Mouse (Mus musculus): ENCODE data around the gene Otop2. TPM values are rescaled to one million over a fixed set of nuclear protein-coding genes. Genes with fewer than 3 reads are reported as not detected.

Gene Otop2
- polyA plus RNA-seq, 1 experiment: 0.15 TPM

DNA sequence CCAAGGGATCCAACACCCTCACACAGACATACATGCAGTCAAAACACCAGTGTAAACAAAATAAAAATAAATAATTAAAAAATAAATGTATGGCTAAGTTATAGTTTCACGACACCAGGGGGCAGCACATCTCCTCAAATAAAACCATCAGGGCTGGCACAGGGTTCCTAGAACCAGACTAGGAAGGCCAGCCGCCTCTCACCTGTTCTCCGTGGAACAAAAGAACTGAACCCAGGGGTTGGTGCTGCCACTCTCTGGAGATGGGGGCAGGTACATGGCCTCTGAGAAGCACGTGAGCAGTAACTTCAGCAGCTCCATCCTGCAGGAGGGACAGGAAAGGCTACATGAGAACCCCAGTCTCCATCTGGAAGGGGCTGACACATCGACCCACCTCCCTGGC lies 51.5 kb downstream of the Otop2 start:
- TF ChIP-seq CTCF (IDR thresholded peaks at IDR 0.05; ENCODE audit: borderline replicate concordance, extremely low read depth, insufficient read depth, insufficient read length): peak; percentile 56; the same call in 1 of the 2 replicates
- no peak for TF ChIP-seq POLR2A (IDR thresholded peaks at IDR 0.05; ENCODE audit: borderline replicate concordance, extremely low read depth, insufficient read depth, insufficient read length, poor library complexity, severe bottlenecking)
- DNase-seq (ENCODE audit: low read depth): peak; percentile 92

DNA sequence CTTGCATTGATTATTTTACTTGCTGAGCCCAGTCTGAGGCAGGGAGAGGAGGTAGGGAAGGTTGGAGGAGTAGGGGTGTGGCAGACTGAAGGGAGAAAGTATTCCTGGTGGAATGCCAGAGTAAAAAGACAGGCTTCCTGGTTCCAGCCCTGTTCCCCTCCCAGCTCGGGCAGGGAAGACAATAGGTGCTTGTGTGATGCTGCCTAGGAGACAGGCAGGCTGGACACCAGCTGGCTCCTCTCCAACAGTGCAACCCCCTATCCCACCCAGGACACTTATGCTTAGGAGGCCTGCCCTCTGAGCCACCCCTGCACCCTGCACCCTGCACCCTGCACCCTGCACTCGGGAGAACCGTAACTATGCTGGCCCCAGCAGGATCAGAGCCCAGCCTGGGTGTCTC lies 52.3 kb downstream of the Otop2 start:
- DNase-seq (ENCODE audit: low read depth): peak; percentile 74
- TF ChIP-seq CTCF (IDR thresholded peaks at IDR 0.05; ENCODE audit: borderline replicate concordance, extremely low read depth, insufficient read depth, insufficient read length) (no peak), POLR2A (IDR thresholded peaks at IDR 0.05; ENCODE audit: borderline replicate concordance, extremely low read depth, insufficient read depth, insufficient read length, poor library complexity, severe bottlenecking) (no peak)

- TF ChIP-seq POLR2A (IDR thresholded peaks at IDR 0.05; ENCODE audit: borderline replicate concordance, extremely low read depth, insufficient read depth, insufficient read length, poor library complexity, severe bottlenecking) (no peak), CTCF (IDR thresholded peaks at IDR 0.05; ENCODE audit: borderline replicate concordance, extremely low read depth, insufficient read depth, insufficient read length) (peak; percentile 26; the same call in 1 of the 2 replicates)
- DNase-seq (ENCODE audit: low read depth): no peak
Measured at GRCm38 (mm10) chr11:115359726-115360125, 52.8 kb downstream of the Otop2 start.

DNA sequence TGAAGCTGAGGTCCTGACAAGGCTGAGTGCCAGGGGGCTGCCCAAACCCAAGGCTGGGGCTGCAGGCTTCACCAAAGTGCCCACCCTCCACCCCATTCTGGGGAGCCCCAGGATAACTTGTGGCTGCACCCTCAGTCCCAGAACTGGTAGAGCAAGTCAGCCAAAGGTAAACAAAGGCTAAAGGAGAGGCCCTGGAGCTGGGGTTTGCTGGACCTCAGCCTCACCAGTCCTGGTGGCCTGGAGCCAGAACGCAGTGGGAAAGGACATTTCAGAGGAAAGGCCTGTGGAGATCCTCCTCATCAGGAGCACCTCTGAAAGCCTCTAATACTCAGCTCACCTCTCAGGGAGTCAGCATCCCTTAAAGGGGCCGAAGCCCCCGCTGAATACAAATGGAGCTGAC lies 57.2 kb downstream of the Otop2 start:
- DNase-seq (ENCODE audit: low read depth): no peak
- TF ChIP-seq CTCF (IDR thresholded peaks at IDR 0.05; ENCODE audit: borderline replicate concordance, extremely low read depth, insufficient read depth, insufficient read length): no peak
- no peak for TF ChIP-seq POLR2A (IDR thresholded peaks at IDR 0.05; ENCODE audit: borderline replicate concordance, extremely low read depth, insufficient read depth, insufficient read length, poor library complexity, severe bottlenecking)

DNA sequence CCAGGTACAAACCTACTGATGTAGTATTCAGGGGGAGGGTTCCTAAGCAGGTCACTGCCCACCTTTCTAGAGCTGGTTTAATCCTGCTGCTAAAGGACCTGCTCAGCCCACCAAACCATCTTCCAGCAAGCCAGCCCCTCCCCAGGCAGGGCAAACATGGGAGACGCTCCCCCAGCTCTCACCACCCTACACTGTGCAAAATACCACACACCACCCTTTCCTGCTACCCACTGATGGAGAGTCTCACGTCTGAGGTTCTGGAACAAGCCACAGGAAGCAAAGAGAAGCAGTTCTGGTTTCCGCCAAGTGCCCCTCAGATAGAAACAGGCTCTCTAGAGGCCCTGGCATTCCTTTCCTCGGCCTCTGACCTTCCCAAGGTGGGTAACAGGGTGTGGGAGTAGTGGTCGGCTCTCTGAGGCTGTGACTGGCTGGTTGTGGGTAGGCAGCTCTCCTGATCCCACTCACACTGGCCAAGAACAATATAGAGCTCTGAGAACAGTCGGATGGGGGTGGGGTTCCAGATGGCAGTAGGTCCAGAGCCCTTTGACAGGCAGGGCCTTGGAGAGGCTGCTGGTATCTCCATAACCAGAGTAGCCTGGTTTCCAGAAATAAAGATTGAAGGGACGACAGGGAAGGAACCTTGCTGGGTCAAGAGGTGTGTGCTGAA lies 59.2 kb downstream of the Otop2 start:
- DNase-seq (ENCODE audit: low read depth): no peak
- TF ChIP-seq POLR2A (IDR thresholded peaks at IDR 0.05; ENCODE audit: borderline replicate concordance, extremely low read depth, insufficient read depth, insufficient read length, poor library complexity, severe bottlenecking): no peak
- no peak for TF ChIP-seq CTCF (IDR thresholded peaks at IDR 0.05; ENCODE audit: borderline replicate concordance, extremely low read depth, insufficient read depth, insufficient read length)

DNA sequence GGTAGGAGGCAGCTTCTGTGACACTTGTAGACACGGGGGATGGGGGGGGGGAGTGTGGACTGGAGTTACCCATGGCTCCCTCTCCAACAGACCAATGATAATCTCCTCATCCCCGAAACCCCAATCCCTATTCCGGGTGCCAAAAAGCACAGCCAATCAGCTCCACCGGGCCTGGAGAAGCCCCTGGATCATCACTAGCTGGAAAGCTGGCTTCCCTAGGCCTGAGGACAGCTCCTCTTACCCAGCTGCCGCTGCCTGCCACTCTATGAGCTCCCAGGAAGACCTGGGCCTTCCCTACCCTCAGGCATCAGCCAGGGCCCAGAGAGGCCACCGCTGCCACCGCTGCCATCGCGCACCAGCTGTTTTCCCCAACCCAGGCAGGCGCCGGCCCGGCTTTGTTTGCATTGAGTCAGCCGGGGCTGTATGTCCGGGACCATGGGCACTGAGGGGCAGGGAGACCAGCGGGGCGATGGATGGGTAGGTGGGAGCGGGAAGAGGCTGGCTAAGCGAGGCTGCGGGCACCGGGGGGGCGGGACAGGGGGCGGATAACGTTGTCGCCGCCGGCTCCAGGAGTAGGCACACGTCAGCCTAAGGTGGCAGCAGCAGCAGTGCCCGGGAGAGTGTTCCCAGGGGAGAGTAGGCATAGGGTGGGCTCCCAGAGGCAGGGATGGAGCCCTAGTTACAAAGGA lies 59.9 kb downstream of the Otop2 start:
- peak; percentile 82 for DNase-seq (ENCODE audit: low read depth)
- no peak for TF ChIP-seq POLR2A (IDR thresholded peaks at IDR 0.05; ENCODE audit: borderline replicate concordance, extremely low read depth, insufficient read depth, insufficient read length, poor library complexity, severe bottlenecking)

DNA sequence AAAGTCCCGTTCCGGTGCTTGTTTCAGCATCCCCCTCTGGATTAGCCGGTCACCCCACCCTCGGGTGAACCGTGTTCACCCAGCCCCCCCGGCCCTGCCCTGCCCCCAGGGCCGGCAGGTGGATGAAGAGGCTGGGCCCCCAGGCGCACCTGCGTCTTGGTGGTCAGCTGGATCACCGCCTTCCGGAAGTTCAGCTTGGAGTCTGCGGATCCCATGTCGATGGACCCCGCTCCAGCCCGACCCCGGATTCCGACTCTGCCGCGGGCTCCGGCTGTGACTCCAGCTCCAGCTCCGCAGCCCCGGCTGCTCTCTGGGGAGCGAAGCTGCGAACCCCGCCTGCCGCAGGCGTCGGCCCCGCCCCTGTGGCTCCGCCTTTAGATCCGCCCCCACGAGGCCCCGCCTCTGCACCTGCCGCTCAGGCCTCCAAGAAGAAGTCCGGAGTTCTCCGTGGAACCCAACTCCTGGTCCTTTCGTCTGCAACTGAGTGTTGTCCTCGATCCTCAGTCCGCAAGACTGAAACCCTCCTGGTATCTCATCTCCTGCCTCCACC lies 60.5 kb downstream of the Otop2 start, which contains the start of gene Hid1:
Hid1 (minus strand) TSS at position 362 of the 550 bp plus-strand sequence.
- TF ChIP-seq CTCF (IDR thresholded peaks at IDR 0.05; ENCODE audit: borderline replicate concordance, extremely low read depth, insufficient read depth, insufficient read length): no peak
- TF ChIP-seq POLR2A (IDR thresholded peaks at IDR 0.05; ENCODE audit: borderline replicate concordance, extremely low read depth, insufficient read depth, insufficient read length, poor library complexity, severe bottlenecking): peak; percentile 82
- peak; percentile 93 for DNase-seq (ENCODE audit: low read depth)

DNA sequence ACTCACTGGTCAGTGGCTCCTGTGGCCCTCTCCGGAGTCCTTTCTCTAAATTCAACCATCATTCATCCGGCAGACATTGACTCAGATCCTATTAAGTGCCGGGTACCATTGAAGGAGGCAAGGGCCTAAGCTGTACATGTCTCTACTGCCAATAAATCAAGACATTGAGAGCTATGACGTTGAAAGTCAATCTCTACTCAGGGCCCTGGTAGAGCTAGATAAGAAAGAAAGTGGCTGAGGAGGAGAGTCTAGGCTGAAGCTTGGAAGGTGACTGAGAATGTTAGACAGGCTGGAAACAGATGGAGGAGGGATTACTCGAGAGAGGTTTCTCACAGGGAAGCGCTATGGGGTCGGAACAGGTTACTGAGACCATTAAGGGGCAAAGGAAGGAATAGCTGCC lies 63.4 kb downstream of the Otop2 start:
- TF ChIP-seq POLR2A (IDR thresholded peaks at IDR 0.05; ENCODE audit: borderline replicate concordance, extremely low read depth, insufficient read depth, insufficient read length, poor library complexity, severe bottlenecking): no peak
- TF ChIP-seq CTCF (IDR thresholded peaks at IDR 0.05; ENCODE audit: borderline replicate concordance, extremely low read depth, insufficient read depth, insufficient read length): no peak
- no peak for DNase-seq (ENCODE audit: low read depth)

DNA sequence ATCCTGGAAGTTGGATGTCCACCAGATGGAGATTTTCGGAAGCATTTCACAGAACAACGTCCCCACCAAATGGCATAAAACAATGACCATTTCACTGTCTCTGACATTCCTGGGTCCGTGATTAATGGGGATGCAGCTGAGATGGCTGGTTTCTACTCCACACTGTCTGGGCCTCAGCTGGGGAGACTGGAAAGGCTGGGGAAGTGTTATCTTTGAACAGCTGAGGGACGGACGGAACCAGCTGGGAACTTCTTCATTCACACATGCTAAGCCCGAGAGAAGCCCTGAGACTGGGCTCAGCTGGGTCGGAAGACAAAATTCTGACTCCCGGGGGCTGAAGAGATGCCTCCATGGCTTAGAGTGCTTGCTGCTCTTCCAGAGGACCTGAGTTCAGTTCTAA lies 64.4 kb downstream of the Otop2 start:
- no peak for TF ChIP-seq CTCF (IDR thresholded peaks at IDR 0.05; ENCODE audit: borderline replicate concordance, extremely low read depth, insufficient read depth, insufficient read length)
- no peak for TF ChIP-seq POLR2A (IDR thresholded peaks at IDR 0.05; ENCODE audit: borderline replicate concordance, extremely low read depth, insufficient read depth, insufficient read length, poor library complexity, severe bottlenecking)
- DNase-seq (ENCODE audit: low read depth): no peak

DNA sequence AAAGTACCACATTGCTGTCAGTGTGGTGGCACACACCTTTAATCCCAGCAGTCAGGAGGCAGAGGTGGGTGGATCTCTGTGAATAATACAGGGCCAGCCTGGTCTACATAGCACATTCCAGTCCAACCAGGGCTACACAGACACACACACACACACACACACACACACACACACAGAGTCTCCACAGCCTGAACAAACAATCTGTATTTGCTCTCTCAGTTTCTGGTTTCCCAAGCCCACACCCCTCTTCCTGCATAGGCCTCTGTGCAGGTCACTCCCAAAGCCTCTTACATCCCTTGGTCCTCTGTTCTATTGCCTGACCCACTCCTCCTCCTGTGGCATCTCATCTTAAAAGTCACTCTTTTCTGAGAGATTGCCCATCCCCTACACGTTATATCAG lies 65.1 kb downstream of the Otop2 start:
- DNase-seq (ENCODE audit: low read depth): no peak
- no peak for TF ChIP-seq CTCF (IDR thresholded peaks at IDR 0.05; ENCODE audit: borderline replicate concordance, extremely low read depth, insufficient read depth, insufficient read length)
- no peak for TF ChIP-seq POLR2A (IDR thresholded peaks at IDR 0.05; ENCODE audit: borderline replicate concordance, extremely low read depth, insufficient read depth, insufficient read length, poor library complexity, severe bottlenecking)

- no peak for DNase-seq (ENCODE audit: low read depth)
- TF ChIP-seq POLR2A (IDR thresholded peaks at IDR 0.05; ENCODE audit: borderline replicate concordance, extremely low read depth, insufficient read depth, insufficient read length, poor library complexity, severe bottlenecking) (no peak), CTCF (IDR thresholded peaks at IDR 0.05; ENCODE audit: borderline replicate concordance, extremely low read depth, insufficient read depth, insufficient read length) (no peak)
Measured at GRCm38 (mm10) chr11:115372737-115373136, 65.8 kb downstream of the Otop2 start.

Data from brain, embryonic 14.5 days (tissue).